Mouse (Mus musculus) MEL (cell line): ENCODE results near the gene Stx2.

Experiments used
- CTCF ChIP-seq, 3 experiments: IDR thresholded peaks in 2 of 3; conservative IDR thresholded peaks in 1 of 3; 2 replicates each; pipeline ENCODE4 v1.5.1; 2011 to 2012; ENCODE audit warnings: low read length in 3 of 3, low read depth in 2 of 3, mild to moderate bottlenecking in 2 of 3, improper control_type of control experiment in 1 of 3, inconsistent platforms in 1 of 3, mixed read lengths in 1 of 3, moderate library complexity in 1 of 3; ENCODE audit not compliant: control insufficient read depth in 1 of 3, insufficient read depth in 1 of 3, poor library complexity in 1 of 3, severe bottlenecking in 1 of 3
- POLR2A ChIP-seq, 2 experiments: IDR thresholded peaks; 2 replicates each; pipeline ENCODE4 v1.6.1; 2011 to 2012; ENCODE audit warnings: low read length in 2 of 2, mild to moderate bottlenecking in 2 of 2, control low read depth in 1 of 2, improper control_type of control experiment in 1 of 2, low read depth in 1 of 2, moderate library complexity in 1 of 2; ENCODE audit not compliant: control insufficient read depth in 1 of 2, insufficient read depth in 1 of 2, poor library complexity in 1 of 2
- ZMIZ1 ChIP-seq: IDR thresholded peaks from 2 replicates; pipeline ENCODE4 v1.6.1; 2012; ENCODE audit warnings: low read depth, mild to moderate bottlenecking, inconsistent platforms, low read length, improper control_type of control experiment, moderate library complexity
- ZNF384 ChIP-seq: IDR thresholded peaks from 2 replicates; pipeline ENCODE4 v1.6.1; 2012; ENCODE audit warnings: low read depth, mild to moderate bottlenecking, inconsistent platforms, low read length, improper control_type of control experiment

GRCm38 (mm10) chr5:129026637-129027036, 18.3 kb upstream of the Stx2 start:
- TF ChIP-seq ZNF384 (no peak), CTCF (IDR thresholded peaks at IDR 0.05 in 2 of 3, conservative IDR thresholded peaks at IDR 0.05 in 1 of 3; ENCODE audit: control insufficient read depth in 1 of 3, insufficient read depth in 1 of 3, low read depth in 2 of 3, low read length in 3 of 3, poor library complexity in 1 of 3, severe bottlenecking in 1 of 3) (peak; percentile 15 to 50 (median 17); a peak in 3 of 6 replicates), ZMIZ1 (no peak), POLR2A (IDR thresholded peaks at IDR 0.05; ENCODE audit: control insufficient read depth in 1 of 2, insufficient read depth in 1 of 2, low read depth in 1 of 2, low read length in 2 of 2, poor library complexity in 1 of 2) (no peak)
